Mouse (Mus musculus) heart, embryonic 14.5 days (tissue): ENCODE data around the gene Rhbdf1. TPM values are rescaled to one million over a fixed set of nuclear protein-coding genes. Genes with fewer than 3 reads are reported as not detected.

Experiments
- ATAC-seq: fragments of 200-750 bp; cut with Nextera tagmentation; 2 replicates; pipeline ENCODE4 v1.8.0; 2017; ENCODE audit warnings: low read depth, moderate TSS enrichment; ENCODE audit not compliant: insufficient number of reproducible peaks, insufficient read depth, low FRiP score
- H3K27ac ChIP-seq, 2 experiments: fragments of 200-500 bp in 1 of 2; fragments of 300-500 bp in 1 of 2; sonication (generic) in 1 of 2; replicated peaks in 1 of 2; 2 replicates each; pipeline ENCODE4 v1.5.1; 2012 to 2014; ENCODE audit warnings: low read depth in 2 of 2, low read length in 2 of 2, control low read depth in 1 of 2, mild to moderate bottlenecking in 1 of 2, mixed read lengths in 1 of 2; ENCODE audit not compliant: control insufficient read depth in 1 of 2, insufficient read depth in 1 of 2
- H3K27me3 ChIP-seq: fragments of 300-500 bp; sonication (generic); 2 replicates; pipeline ENCODE4 v1.6.1; 2014; ENCODE audit warnings: mild to moderate bottlenecking, low read length, control low read depth; ENCODE audit not compliant: control insufficient read depth, insufficient read depth
- H3K36me3 ChIP-seq: fragments of 300-500 bp; sonication (generic); 2 replicates; pipeline ENCODE4 v1.6.1; 2014; ENCODE audit warnings: mild to moderate bottlenecking, control low read depth, low read length, mixed read lengths; ENCODE audit not compliant: control insufficient read depth, insufficient read depth
- H3K4me1 ChIP-seq, 2 experiments: fragments of 200-500 bp in 1 of 2; fragments of 300-500 bp in 1 of 2; sonication (generic) in 1 of 2; 2 replicates each; pipeline ENCODE4 v1.6.1; 2012 to 2014; ENCODE audit warnings: low read length in 2 of 2, control low read depth in 1 of 2, mixed read lengths in 1 of 2; ENCODE audit not compliant: control insufficient read depth in 2 of 2, insufficient read depth in 2 of 2
- H3K4me2 ChIP-seq: fragments of 300-500 bp; sonication (generic); 2 replicates; pipeline ENCODE4 v1.6.1; 2014; ENCODE audit warnings: mild to moderate bottlenecking, low read length
- H3K4me3 ChIP-seq, 2 experiments: fragments of 200-500 bp in 1 of 2; fragments of 300-500 bp in 1 of 2; sonication (generic) in 1 of 2; 2 replicates each; pipeline ENCODE4 v1.5.1; 2012 to 2014; ENCODE audit warnings: low read length in 2 of 2, mild to moderate bottlenecking in 2 of 2, control low read depth in 1 of 2, low read depth in 1 of 2, moderate library complexity in 1 of 2; ENCODE audit not compliant: control insufficient read depth in 1 of 2, insufficient read depth in 1 of 2
- H3K9ac ChIP-seq: fragments of 300-500 bp; sonication (generic); 2 replicates; pipeline ENCODE4 v1.6.1; 2014; ENCODE audit warnings: mild to moderate bottlenecking, low read length
- H3K9me3 ChIP-seq: fragments of 300-500 bp; sonication (generic); 2 replicates; pipeline ENCODE4 v1.6.1; 2016; ENCODE audit warnings: low read length, control low read depth; ENCODE audit not compliant: control insufficient read depth
- WGBS: fragments of 180-500 bp; shearing (Covaris S2); extraction: QIAGEN DNeasy Blood & Tissue Kit; methylation state at CpG from one replicate; pipeline ENCODE4 v1.1.7; 2014; 5-methylcytosine and 5-hydroxymethylcytosine counted together
- polyA plus RNA-seq: library from polyadenylated mRNA; unstranded; fragments of >200 nt; fragmentation: Nextera tagmentation; extraction: Ambion mirVana; gene quantifications from 2 replicates; pipeline ENCODE4 v1.2.1, GENCODE M21; 2014

The Rhbdf1 gene
- polyA plus RNA-seq, 1 experiment from 2014 or later = 26.6 TPM

DNA sequence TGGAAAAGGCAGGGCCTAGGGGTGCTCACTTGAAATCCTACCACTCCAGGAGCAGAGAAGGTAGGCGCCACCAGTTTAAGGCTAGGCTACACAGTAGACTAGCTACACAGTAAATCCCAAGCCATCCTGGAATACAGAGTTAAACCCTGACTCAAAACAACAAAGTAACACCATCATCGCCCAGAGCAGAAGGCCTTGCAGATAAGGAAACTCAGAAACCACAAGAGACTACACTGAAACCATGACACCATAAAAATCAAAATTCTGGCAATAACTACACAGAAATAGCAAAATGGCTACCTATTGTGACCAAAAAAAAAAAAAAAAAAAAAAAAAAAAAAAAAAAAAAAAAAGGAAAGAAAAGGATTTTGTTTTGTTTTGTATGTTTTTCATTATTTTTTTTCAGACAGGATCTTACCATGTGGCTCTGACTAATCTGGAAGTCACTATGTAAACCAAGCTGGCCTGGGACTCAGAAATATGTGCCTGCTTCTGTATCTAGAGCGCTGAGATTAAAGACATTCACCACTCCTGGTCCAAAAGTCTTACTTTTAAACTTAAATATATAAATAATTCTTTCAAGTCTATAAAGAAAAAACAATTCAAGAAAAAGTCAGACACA lies 43.1 kb upstream of the Rhbdf1 start:
- H3K9ac ChIP-seq = no peak overlapping the region
- peaks cover 2 to 16% of the 10 kb centered on the region in 2 experiments for H3K4me1 ChIP-seq
- H3K27me3 ChIP-seq = no peaks in the 10 kb centered on the region
- no peak overlapping the region for H3K4me3 ChIP-seq
- H3K4me2 ChIP-seq = no peak overlapping the region
- H3K36me3 ChIP-seq = peaks cover 25% of the 10 kb centered on the region
- no peaks in the 10 kb centered on the region for H3K9me3 ChIP-seq
- no peak overlapping the region for H3K27ac ChIP-seq
- no peak for ATAC-seq
- 82% methylated on average over 3 of the region's 3 CpGs for WGBS

DNA sequence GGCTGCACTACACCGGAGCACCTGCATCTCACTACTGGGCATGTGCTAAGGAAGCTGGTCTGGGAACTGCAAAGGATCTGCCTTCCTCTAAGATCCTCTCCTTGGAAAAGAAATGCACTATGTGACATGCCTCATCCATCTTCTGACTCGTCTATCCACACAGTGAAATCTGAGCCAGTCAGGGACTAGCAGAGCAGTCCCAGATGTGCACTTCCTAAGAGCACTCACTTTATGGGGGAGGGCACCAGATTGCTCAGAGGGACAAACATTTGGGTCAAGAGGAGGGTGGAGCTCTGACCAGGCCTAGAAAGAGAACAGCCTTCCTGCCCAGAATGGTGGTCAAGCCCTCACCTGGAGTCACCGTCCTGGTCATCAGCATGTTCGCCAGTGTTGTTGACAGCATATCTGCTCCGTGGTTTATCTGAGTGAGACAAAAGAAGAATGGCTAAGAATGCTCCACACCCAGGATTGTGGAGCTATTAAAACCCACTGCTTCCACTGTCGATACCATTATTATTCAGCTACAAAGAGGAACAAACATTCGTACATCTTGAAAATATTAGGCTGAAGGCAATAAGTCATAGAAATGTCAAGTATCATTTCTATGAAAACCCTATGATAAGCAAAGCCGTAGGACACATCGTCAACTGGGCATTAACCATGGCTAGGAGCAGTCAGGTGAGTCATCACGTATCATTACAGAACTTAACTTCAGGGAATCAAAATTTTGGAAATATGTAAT lies 40.7 kb upstream of the Rhbdf1 start:
- no peaks in the 10 kb centered on the region for H3K9me3 ChIP-seq
- no peaks in the 10 kb centered on the region for H3K27me3 ChIP-seq
- no peak overlapping the region for H3K4me3 ChIP-seq
- H3K9ac ChIP-seq = no peak overlapping the region
- peaks cover 28% of the 10 kb centered on the region for H3K36me3 ChIP-seq
- no peak for ATAC-seq
- peaks cover 0 to 13% of the 10 kb centered on the region in 2 experiments; a peak in 2 of 4 replicates for H3K4me1 ChIP-seq
- no peak overlapping the region for H3K27ac ChIP-seq
- WGBS = 72% methylated on average over 10 of the region's 10 CpGs
- no peak overlapping the region for H3K4me2 ChIP-seq

DNA sequence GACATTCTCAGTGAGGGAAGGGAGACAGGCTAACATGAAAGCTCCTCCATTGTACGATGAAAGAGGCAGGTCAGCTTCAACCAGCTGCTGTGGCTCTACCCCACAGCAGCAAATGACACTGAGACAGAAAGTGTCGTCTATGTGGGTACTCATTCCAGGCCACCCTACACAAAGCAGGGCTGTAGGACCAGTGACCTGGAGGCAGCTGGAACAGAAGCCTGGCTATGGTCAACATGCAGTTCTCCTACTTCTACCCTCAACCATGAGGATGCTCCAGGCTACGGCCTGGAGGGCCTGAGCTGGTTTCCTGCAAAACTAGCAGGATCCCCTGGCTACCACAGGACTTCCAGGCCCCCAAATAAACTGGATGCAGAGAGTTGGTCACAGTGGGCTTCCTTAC lies 34.5 kb upstream of the Rhbdf1 start:
- H3K9ac ChIP-seq = no peak overlapping the region
- H3K4me1 ChIP-seq = no peaks in the 10 kb centered on the region
- H3K36me3 ChIP-seq = peaks cover 46% of the 10 kb centered on the region
- H3K9me3 ChIP-seq = no peaks in the 10 kb centered on the region
- H3K27me3 ChIP-seq = no peaks in the 10 kb centered on the region
- no peak overlapping the region for H3K27ac ChIP-seq
- WGBS = 83% methylated on average over 3 of the region's 3 CpGs
- ATAC-seq = no peak
- H3K4me3 ChIP-seq = no peak overlapping the region
- no peak overlapping the region for H3K4me2 ChIP-seq

DNA sequence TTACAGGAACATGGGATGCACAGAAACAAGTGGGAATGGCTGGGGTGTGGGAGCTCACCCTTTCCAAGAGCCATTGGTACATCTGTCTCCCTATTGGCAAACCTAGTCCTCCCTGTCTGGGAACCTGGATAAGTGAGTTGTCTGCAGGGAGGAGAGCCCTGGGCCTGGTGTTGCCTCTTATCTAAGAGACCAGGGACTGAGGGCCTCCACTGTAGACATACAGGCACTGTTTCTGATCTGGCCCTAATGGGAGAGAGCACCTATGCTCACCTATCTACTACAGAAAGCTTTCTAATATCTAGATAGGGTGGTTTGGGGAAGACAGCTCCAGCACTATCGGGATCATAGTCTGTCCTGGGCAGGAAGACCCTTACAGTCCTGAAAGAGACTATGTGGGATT lies 34.0 kb upstream of the Rhbdf1 start:
- WGBS = 83% methylated on average over 1 of the region's 1 CpGs
- Histone ChIP-seq H3K4me1 (no peaks in the 10 kb centered on the region), H3K27me3 (no peaks in the 10 kb centered on the region), H3K27ac (no peak overlapping the region), H3K4me3 (no peak overlapping the region), H3K4me2 (no peak overlapping the region), H3K36me3 (peaks cover 49% of the 10 kb centered on the region), H3K9ac (no peak overlapping the region), H3K9me3 (no peaks in the 10 kb centered on the region)
- ATAC-seq = no peak

DNA sequence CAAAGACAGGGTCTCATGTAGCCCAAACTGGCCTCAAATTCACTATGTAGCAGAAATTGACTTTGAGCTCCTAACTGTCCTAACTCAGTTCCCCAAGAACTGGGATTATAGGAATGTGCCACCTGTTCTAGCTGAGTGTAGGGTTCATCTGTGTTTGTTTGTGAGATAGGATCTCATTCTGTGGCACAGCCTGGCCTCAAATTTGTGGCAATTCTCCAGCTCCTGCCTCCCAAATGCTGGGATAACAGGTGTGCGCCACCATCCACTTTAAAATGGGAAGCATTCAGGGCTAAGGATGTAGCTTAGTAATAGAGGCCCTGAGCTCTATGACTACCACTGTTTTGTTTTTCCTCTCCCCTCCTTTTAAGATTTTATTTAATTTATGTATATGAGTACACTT lies 31.0 kb upstream of the Rhbdf1 start:
- Histone ChIP-seq H3K36me3 (peaks cover 63% of the 10 kb centered on the region), H3K4me3 (no peak overlapping the region), H3K9ac (no peak overlapping the region), H3K4me1 (no peaks in the 10 kb centered on the region), H3K9me3 (no peaks in the 10 kb centered on the region), H3K27ac (no peak overlapping the region), H3K4me2 (no peak overlapping the region), H3K27me3 (no peaks in the 10 kb centered on the region)
- 97% methylated on average over 1 of the region's 1 CpGs for WGBS
- no peak for ATAC-seq

DNA sequence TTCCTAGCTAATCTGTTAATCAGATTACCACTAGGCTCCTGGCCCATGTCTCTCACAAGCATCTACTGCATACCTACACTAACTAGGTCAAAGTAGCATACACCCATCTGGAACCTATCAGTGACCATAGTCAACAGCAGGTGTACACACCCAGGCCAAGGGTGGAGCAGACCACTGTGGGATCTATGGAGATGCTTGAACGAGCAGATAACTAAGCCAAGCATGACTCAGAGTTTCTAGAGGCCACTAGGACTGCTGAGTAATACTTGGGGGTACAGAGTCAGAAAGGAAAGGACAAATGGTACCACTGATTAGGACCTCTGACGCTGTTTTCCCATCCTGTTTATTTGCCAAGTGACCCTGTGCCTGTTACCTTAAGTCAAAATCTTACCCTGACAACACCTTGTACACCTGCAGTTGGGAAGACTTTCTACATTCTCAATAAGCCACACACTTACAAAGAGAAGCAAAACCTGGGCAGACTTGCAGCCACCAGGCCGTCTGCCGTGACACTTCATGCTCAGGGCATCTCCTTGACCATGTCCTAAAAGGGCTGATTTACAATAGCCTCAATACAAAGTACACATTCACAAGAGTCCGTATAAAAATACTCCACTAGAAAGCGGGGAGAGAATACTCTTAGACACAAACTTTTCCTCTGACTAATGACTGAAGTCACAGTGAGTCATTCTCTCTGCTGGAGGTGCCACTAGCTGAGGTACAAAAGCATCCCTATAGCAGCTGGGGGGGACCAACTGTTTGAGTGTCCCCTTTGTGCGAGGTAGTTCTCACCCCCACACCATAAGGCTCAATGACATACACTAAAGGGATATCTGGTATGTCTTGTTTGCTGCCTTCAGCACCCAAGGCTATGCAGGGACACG lies 29.0 kb upstream of the Rhbdf1 start:
- Histone ChIP-seq H3K4me1 (no peaks in the 10 kb centered on the region), H3K9me3 (no peaks in the 10 kb centered on the region), H3K9ac (no peak overlapping the region), H3K27ac (no peak overlapping the region), H3K4me3 (no peak overlapping the region), H3K36me3 (peaks cover 83% of the 10 kb centered on the region), H3K27me3 (no peaks in the 10 kb centered on the region), H3K4me2 (no peak overlapping the region)
- WGBS = 81% methylated on average over 8 of the region's 8 CpGs
- ATAC-seq = no peak

DNA sequence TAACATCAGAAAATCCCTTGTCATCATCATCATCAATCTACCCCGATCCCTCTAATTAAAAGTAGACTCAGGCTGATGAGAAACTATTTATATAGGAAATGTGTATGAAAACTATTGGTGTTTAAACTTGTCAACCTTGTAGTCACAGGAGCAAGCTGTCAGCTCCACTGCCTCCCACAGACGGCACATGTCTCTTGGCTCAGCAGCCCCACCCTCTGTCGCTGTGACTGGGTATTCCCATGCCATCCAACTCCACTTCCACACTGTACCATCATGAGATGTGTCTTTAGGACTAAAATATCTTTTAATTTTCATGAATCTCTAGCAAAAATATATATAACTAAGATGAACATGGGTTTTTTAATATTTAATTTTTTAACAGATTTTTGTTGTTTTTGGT lies 26.2 kb upstream of the Rhbdf1 start:
- no peak overlapping the region for H3K4me3 ChIP-seq
- H3K36me3 ChIP-seq = peaks cover 82% of the 10 kb centered on the region
- H3K9ac ChIP-seq = no peak overlapping the region
- no peaks in the 10 kb centered on the region for H3K9me3 ChIP-seq
- WGBS = 76% methylated on average over 3 of the region's 3 CpGs
- no peak overlapping the region for H3K27ac ChIP-seq
- H3K27me3 ChIP-seq = no peaks in the 10 kb centered on the region
- no peak overlapping the region for H3K4me2 ChIP-seq
- peaks cover 5 to 8% of the 10 kb centered on the region in 2 experiments; a peak in 3 of 4 replicates for H3K4me1 ChIP-seq
- no peak for ATAC-seq
